Mouse (Mus musculus) thymus, adult 2 months (tissue): ENCODE measurements around the gene Ldb2.

Experiments used
- CTCF ChIP-seq: fragments of 200-500 bp; IDR thresholded peaks from 2 replicates; pipeline ENCODE4 v1.5.1; 2012; ENCODE audit warnings: mild to moderate bottlenecking, control low read depth, low read length, moderate library complexity, borderline replicate concordance; ENCODE audit not compliant: control insufficient read depth, poor library complexity, insufficient read depth; ENCODE audit errors: extremely low read depth
- POLR2A ChIP-seq: fragments of 200-500 bp; IDR thresholded peaks from 2 replicates; pipeline ENCODE4 v1.6.1; 2012; ENCODE audit warnings: mild to moderate bottlenecking, low read length, control low read depth, moderate library complexity; ENCODE audit not compliant: control insufficient read depth, poor library complexity, insufficient read depth; ENCODE audit errors: extremely low read depth

DNA sequence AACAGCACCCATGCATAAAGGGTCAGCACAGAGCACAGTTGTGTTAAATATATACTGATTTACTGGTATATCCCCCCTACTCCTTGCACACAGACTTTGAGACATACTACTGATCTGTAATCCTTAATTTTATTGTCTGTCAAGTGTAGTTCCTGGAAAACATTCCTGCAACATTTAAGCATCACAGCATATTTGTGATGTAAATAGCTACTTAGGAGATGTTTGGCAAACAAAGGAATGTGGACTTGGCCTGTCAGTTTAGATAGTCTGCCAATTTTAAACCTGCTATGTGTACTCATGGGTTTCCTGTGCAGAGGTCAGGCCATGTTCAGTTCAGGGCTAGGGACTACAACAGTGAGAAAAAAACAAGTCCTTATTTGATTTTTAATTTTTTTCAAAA lies 246.3 kb downstream of the Ldb2 start:
- TF ChIP-seq CTCF, result no peak
- no peak for TF ChIP-seq POLR2A
